Mouse (Mus musculus): ENCODE data around the gene Glp1r.

DNA sequence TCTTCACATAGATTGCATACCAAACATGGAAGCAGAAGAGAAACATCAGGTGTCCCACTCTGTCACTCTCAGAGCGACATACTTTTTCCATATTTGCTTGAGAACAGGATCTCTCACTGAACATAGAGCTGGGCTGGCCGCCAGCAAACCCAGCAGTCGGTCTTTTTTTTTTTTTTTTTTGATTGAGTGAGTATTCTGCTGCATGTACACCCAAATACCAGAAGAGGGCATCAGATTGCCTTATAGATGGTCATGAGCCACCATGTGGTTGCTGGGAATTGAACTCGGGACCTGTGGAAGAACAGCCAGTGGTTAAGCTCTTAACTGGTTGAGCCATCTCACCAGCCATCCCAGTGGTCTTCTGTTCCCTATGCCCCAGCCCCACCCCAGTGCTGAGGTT lies 21.9 kb downstream of the Glp1r start:
- TF ChIP-seq CTCF (IDR thresholded peaks at IDR 0.05; ENCODE audit: insufficient read depth, low read depth, low read length) (no peak), POLR2A (IDR thresholded peaks at IDR 0.05; ENCODE audit: insufficient read depth, low read depth, low read length) (no peak)
